Mouse (Mus musculus) gastrocnemius, postnatal 36 days (tissue): ENCODE data around the gene Ssty2. TPM values are rescaled to one million over a fixed set of nuclear protein-coding genes. Genes with fewer than 3 reads are reported as not detected.
"Not testable (repeated sequence)": the region's sequence is repeated elsewhere in the genome, so short reads cannot be mapped to it uniquely, and the experiment has no call there.

Experiments used
- DNase-seq, 2 experiments: peaks; one replicate each; pipeline ENCODE4 v3.0.0; 2022
- intact Hi-C: fragments of 180-260 bp; cut with DNase I; formaldehyde crosslinking; loops from one replicate; pipeline ENCODE4 v1.15.1; 2025
- long read RNA-seq, 2 experiments: library from polyadenylated mRNA; stranded (forward); transcript quantifications; one replicate each; pipeline ENCODE4 v2.0.0; 2021
- total RNA-seq, 2 experiments: library from RNA; stranded (reverse); gene quantifications; 2 replicates each; pipeline ENCODE4 v1.2.3; 2021

Ssty2 gene
- total RNA-seq = not detected
- long read RNA-seq, experiment 1 = 0 reads
- long read RNA-seq, experiment 2 = 0 reads

GRCm38 (mm10) chrY:67047972-67048371 lies at the start of gene Ssty2:
TSS of gene Ssty2 (minus strand) at chrY:67048072.
- intact Hi-C loops, DNase-seq: not testable (repeated sequence)
